Mouse (Mus musculus) CD4-positive, CD25-positive, alpha-beta regulatory T cell, adult 4 months (primary cell): ENCODE measurements at regions not wholly inside any gene's neighbourhood (a gene's known extent, or its start where the extent isn't known, plus 50 kb on each side); places are given as distances from the start of the nearest gene placed in this dataset.

Experiments used
- ATAC-seq: one replicate; pipeline ENCODE4 v1.8.0; 2017

- peak; percentile 53 for ATAC-seq
These were observed 73.6 kb downstream of the Sdc1 start for GRCm38 (mm10) chr12:8844748-8845147.

- no peak for ATAC-seq
These were observed 74.3 kb downstream of the Sdc1 start for GRCm38 (mm10) chr12:8845443-8845842.

- peak; percentile 42 for ATAC-seq
These were observed 74.8 kb upstream of the Laptm4a start for GRCm38 (mm10) chr12:8846425-8847226.

DNA sequence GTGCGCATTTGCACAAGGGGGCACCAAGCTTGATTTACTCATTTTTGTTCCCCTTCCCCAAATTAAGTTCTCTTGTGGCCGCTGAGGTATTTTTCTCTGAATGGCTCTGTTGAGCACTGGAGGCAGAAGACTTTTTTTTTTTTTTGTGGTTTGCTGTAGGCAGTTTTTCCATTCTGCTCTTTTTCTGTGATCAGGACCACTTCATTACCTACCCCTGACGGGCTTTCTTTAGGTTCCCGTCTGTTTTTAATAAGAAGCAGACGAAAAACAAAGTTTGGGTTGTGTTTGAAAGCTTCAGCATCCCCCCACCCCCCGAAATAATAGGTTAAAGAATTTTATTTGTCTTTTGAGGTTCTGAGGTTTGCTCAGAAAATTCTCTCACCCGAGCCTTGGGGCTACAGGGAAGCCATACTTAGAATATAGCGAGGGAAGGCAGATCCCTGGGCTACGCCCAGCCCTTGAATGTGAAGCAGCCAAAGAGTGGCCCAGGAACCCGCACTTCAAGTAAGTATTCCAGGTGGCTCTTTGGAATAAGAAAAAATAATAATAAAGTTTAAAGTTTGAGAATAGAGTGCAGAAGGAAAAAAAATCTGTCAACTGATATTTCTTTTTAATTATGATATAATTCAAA, 74.1 kb upstream of the Laptm4a start:
- ATAC-seq, result peak; percentile 30

DNA sequence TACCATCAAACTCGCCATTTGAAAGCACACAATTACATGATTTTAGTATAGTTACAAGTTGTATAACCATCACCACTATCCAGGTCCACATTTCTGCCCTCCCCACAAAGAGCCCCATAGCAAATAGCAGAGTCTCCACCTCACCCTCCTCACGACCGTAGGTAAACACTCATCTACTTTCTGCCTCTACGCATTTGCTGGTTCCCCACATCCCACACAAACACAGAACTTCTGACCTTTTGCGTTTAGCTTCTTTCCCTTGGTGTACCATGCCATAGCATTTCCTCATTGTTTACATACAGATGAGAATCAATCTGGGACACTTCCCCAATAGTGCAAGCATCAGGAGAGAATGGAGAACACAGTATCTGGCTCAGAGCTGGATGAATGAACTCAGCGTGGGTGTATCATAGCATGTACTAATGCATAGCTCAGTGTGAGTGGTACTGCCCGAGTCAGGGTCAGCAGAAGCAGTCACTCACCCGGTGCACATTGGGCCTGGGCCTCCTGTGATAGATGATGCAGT, 73.5 kb upstream of the Laptm4a start:
- no peak for ATAC-seq

DNA sequence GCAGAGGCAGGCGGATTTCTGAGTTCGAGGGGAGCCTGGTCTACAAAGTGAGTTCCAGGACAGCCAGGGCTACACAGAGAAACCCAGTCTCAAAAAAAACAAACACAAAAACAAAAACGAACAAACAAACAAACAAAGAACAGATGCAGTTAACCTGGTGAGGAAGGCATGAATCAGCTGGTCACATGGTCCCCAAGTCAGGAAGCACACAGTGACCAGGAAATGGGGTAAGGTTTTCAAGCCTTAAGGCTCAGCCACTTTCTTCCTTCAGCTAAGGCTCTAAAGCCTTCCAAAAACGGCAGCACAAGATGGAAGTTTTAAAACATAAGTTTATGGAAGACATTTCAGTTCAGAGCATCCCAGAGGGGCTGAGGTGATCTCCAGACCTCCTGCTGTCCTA, 67.6 kb upstream of the Laptm4a start:
- ATAC-seq, result no peak

GRCm38 (mm10) chr12:8854401-8854800, 67.1 kb upstream of the Laptm4a start:
- ATAC-seq, result no peak

DNA sequence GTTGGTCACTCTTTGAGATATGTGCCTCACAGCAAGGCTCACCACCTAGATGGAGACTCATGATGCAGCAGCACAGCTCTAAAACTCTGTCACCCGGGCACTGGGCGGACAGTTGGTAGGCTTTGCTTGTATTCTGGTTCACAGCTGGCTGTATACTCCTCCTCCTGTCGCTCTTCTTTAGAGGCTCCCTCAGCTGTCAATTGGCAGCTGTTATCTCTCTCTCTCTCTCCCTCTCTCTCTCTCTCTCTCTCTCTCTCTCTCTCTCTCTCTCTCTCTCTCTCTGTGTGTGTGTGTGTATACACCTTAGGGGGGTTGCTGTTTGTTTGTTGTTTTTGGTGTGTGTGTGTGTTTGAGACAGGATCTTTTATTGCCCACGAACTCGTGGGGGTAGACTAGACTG, 66.3 kb upstream of the Laptm4a start:
- no peak for ATAC-seq

DNA sequence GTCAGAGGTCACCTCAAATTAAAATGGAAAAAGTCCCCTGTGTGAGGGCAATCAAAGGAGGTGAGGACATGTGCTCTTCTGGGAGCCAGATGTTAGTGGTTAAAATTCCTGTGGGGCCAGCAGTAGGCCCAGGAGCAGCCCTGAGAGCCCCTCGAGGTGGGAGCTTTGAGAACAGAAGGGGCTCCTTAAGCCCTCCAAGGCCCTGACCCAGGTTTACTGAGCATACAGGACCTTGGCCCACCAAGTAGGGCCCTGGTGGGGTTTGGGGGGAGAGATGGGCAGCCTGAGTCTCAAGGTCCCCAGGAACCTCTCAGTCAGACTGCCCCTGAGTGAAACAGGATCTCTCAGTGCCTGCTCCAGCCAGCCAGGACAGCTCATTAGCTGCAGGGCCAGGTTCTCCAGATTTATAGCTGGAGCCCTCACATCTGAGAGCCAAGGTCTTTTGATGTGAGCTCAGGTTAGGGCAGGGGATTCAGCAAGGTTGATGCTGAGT, 65.4 kb upstream of the Laptm4a start:
- ATAC-seq, result no peak

GRCm38 (mm10) chr12:8857308-8857707, 64.2 kb upstream of the Laptm4a start:
- no peak for ATAC-seq

DNA sequence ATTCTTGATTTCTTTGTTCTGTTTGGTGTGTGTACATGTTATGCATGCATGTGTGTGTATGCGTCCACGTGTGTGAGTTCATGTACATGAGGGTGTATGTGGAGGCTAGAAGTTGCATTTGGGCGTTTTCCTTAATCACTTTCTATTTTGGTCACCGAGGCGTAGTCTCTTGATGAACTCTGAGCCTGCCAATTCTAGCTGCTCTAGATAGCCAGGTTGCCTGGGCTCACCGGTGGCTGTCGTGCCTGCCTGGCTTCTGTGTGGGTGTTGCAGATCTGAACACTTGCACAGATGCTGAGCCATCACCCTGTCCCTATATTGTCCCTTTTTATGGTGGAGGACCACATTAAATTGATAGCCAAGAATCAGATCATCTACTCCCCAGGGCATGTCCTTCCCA, 62.7 kb upstream of the Laptm4a start:
- no peak for ATAC-seq

DNA sequence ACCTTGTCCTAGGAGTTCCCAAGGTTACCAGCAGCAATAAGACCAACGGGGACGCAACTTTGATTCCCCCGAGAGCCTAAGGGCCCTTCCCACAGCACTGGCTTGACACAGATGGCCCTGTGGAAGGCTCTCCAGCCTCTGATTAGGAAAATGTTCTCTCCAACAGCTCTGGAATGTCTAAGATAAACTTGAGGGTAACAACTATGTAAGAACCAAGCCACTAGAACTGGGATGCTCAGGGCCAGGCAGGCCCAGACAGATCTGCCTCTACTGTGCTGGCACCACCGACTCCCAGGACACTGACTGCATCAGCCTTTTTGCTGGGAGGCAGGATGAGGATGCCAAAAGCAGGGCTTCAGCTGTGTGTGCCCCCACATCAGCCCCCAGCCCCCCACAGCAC, 61.9 kb upstream of the Laptm4a start:
- ATAC-seq, result no peak

DNA sequence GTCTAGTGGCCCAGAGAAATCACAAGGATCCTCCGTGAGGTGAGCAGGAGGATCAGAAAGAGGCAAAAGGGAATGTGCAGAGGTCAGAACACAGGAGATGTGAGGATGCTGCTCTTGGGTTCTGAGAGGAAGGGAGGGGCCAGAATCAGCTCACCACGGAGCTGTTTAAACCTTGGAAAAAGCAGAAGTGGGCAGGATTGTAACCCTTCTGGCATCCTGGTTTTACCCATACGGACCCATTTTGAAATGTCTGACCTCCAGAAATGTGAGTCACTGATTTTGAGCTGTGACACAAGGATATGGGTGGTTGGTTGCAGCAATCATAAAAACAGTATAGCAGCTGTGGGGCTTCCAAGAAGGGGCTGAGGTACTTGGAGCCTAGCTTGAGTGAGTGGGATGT, 56.6 kb upstream of the Laptm4a start:
- no peak for ATAC-seq

DNA sequence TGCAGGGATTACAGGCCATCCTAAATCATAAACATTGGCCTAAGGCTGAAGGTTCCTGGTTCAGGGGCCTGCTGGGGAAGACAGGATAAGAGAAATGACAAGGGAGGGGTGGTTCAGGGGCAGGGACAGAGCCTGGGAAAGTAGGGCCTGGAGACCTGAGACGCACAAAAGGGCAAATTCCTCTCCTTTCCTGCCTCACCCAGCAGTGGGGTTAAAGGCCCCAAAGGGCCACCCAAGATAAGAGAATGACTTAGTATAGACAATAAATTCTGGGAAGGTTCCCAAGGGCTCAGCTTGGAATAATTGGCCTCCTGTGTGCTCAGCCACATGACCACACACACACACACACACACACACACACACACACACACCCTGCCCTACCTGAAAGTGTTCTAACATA, 56.2 kb upstream of the Laptm4a start:
- no peak for ATAC-seq

GRCm38 (mm10) chr12:8867104-8867503, 54.4 kb upstream of the Laptm4a start:
- no peak for ATAC-seq

DNA sequence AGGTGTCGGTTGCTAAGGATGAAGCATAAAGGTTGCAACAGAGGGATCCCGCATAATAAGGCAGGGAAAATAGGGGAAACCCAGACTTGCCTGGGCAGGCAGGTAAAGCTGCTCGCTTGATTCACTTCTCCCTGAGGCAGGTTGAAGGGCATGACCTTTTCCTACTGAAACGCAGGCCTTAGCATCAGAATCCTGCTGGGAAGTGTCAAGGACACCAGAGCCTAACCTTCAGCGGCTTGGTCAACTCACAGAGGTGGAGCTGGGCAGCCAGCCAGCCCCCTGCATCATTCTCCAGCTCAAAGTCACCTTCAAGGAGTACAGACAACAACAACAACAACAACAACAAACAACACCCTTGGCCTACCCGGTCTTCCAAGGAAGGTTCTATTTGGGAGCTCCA, 52.8 kb upstream of the Laptm4a start:
- no peak for ATAC-seq

DNA sequence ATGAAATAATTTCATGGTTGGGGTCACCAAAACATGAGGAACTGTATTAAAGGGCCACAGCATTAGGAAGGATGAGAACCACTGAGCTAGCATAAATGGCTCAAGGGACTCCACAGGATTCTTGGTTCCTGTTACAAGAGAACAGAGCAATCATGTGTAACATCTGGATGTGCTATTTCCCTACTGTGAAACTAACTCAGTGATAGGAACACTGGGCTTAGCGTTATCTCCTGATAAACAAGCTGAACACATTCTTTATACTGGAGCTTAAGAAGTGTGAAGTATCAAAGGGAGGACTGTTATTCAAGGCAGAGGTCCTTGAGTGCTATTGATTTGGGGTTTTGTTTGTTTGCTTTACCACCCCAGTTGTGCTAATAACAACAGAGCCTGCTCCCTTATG, 52.3 kb upstream of the Laptm4a start:
- ATAC-seq, result no peak
